Mouse (Mus musculus) heart, embryonic 12.5 days (tissue): ENCODE measurements at regions not wholly inside any gene's neighbourhood (a gene's known extent, or its start where the extent isn't known, plus 50 kb on each side); places are given as distances from the start of the nearest gene placed in this dataset.

Source experiments
- ATAC-seq: fragments of 200-750 bp; cut with Nextera tagmentation; 2 replicates; pipeline ENCODE4 v1.8.0; 2017; ENCODE audit warnings: moderate TSS enrichment, moderate library complexity; ENCODE audit not compliant: insufficient number of reproducible peaks, low FRiP score
- H3K27ac ChIP-seq: fragments of 300-500 bp; sonication (generic); 2 replicates; pipeline ENCODE4 v1.5.1; 2016; ENCODE audit warnings: mild to moderate bottlenecking, moderate library complexity; ENCODE audit not compliant: poor library complexity, severe bottlenecking
- H3K27me3 ChIP-seq: fragments of 300-500 bp; sonication (generic); replicated peaks from 2 replicates; pipeline ENCODE4 v1.6.1; 2016; ENCODE audit warnings: mild to moderate bottlenecking, moderate library complexity
- H3K36me3 ChIP-seq: fragments of 300-500 bp; sonication (generic); 2 replicates; pipeline ENCODE4 v1.6.1; 2016; ENCODE audit warnings: mild to moderate bottlenecking, moderate library complexity
- H3K4me1 ChIP-seq: fragments of 300-500 bp; sonication (generic); replicated peaks from 2 replicates; pipeline ENCODE4 v1.6.1; 2016; ENCODE audit warnings: mild to moderate bottlenecking
- H3K4me2 ChIP-seq: fragments of 300-500 bp; sonication (generic); 2 replicates; pipeline ENCODE4 v1.6.1; 2016; ENCODE audit warnings: mild to moderate bottlenecking, moderate library complexity
- H3K4me3 ChIP-seq: fragments of 300-500 bp; sonication (generic); 2 replicates; pipeline ENCODE4 v1.5.1; 2016; ENCODE audit warnings: mild to moderate bottlenecking
- H3K9ac ChIP-seq: fragments of 300-500 bp; sonication (generic); 2 replicates; pipeline ENCODE4 v1.6.1; 2016; ENCODE audit warnings: mild to moderate bottlenecking, moderate library complexity
- H3K9me3 ChIP-seq: fragments of 300-500 bp; sonication (generic); replicated peaks from 2 replicates; pipeline ENCODE4 v1.6.1; 2016; ENCODE audit warnings: mild to moderate bottlenecking, moderate library complexity
- WGBS: fragments of 180-500 bp; shearing (Covaris S2); methylation state at CpG from one replicate; pipeline ENCODE4 v1.1.7; 2016; 5-methylcytosine and 5-hydroxymethylcytosine counted together

GRCm38 (mm10) chr5:133631812-133632211 lies 467.7 kb upstream of the Castor2 start:
- H3K27me3 ChIP-seq: no peaks in the 10 kb centered on the region
- ATAC-seq: no peak
- no peak overlapping the region for H3K27ac ChIP-seq
- no peaks in the 10 kb centered on the region for H3K4me1 ChIP-seq
- no peak overlapping the region for H3K9ac ChIP-seq
- H3K36me3 ChIP-seq: no peaks in the 10 kb centered on the region
- no peak overlapping the region for H3K4me3 ChIP-seq
- no peak overlapping the region for H3K4me2 ChIP-seq
- H3K9me3 ChIP-seq: no peaks in the 10 kb centered on the region

DNA sequence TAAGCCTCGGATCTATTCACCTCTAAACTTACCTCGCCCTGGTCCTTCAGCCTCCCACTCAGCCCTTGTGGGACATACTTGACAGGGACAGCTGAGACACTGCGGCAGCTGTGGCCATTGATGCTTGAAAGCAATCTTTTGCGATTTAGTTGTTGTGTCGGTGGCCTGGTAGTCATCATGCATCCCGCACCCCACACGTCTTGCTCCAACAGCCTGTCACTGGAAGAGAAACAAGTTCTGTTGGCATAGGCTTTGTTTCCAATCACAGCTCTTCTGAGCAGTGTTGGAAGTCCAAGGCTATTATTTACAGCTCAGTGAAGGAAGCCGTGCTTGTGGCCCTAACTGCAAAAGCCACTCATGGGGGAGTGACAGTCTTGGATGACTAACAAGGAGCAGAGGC lies 480.2 kb upstream of the Castor2 start:
- no peak for ATAC-seq
- no peak overlapping the region for H3K9ac ChIP-seq
- H3K4me1 ChIP-seq: no peaks in the 10 kb centered on the region
- H3K4me3 ChIP-seq: no peak overlapping the region
- H3K9me3 ChIP-seq: 0 out of 2 replicates have a peak, but pooled peaks cover 3% of the 10 kb centered on the region
- no peak overlapping the region for H3K4me2 ChIP-seq
- no peaks in the 10 kb centered on the region for H3K36me3 ChIP-seq
- H3K27ac ChIP-seq: no peak overlapping the region
- WGBS: 70% methylated on average over 8 of the region's 8 CpGs
- no peaks in the 10 kb centered on the region for H3K27me3 ChIP-seq

- Histone ChIP-seq H3K4me2 (no peak overlapping the region), H3K4me1 (no peaks in the 10 kb centered on the region), H3K9me3 (no peaks in the 10 kb centered on the region), H3K36me3 (no peaks in the 10 kb centered on the region), H3K9ac (no peak overlapping the region), H3K27me3 (0 out of 2 replicates have a peak, but pooled peaks cover 6% of the 10 kb centered on the region), H3K4me3 (no peak overlapping the region), H3K27ac (no peak overlapping the region)
- no peak for ATAC-seq
- WGBS: 68% methylated on average over 8 of the region's 8 CpGs
Measured at GRCm38 (mm10) chr5:133601241-133601739, 498.2 kb upstream of the Castor2 start.

DNA sequence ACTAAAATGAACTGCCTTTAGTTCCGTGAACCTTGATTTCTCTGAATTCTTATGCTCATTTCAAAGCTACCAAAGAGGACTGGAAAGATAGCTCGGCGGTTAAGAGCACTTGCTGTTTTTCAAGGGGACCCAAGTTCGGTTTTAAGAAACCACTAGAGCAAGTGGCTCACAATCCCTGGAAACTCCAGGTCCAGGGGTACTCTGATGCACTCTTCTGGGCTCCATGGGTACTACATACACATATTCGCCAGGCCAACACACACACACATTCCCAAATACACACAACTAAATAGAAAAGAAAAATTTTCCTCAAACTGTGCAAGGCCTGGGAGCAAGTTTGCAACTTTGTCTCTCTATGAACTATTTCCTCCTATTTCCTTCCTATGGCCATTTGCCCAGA lies 498.9 kb upstream of the Castor2 start:
- H3K27ac ChIP-seq: no peak overlapping the region
- no peaks in the 10 kb centered on the region for H3K4me1 ChIP-seq
- no peaks in the 10 kb centered on the region for H3K36me3 ChIP-seq
- 59% methylated on average over 5 of the region's 5 CpGs for WGBS
- no peak overlapping the region for H3K4me3 ChIP-seq
- no peak for ATAC-seq
- H3K9me3 ChIP-seq: no peaks in the 10 kb centered on the region
- no peak overlapping the region for H3K9ac ChIP-seq
- H3K27me3 ChIP-seq: 0 out of 2 replicates have a peak, but pooled peaks cover 6% of the 10 kb centered on the region
- H3K4me2 ChIP-seq: no peak overlapping the region

DNA sequence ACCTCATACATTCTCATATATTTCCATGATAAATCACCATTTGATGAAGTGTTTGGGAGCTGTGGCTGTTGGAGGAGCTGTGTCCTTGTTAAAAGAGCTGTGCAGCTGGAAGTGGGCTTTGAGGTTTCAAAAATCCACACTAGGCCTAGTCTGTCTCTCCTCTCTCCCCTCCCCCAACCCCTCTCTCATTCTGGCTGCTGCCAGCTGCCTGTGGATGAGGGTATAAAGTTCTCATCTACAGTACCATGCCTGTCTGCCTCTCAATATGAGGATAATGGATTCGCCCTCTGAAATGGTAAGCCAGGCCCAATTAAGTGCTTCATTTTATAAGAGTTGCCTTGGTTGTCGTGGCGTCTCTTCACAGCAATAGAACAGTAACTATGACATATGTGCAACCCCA lies 501.4 kb upstream of the Castor2 start:
- Histone ChIP-seq H3K4me1 (no peaks in the 10 kb centered on the region), H3K9me3 (no peaks in the 10 kb centered on the region), H3K27me3 (0 out of 2 replicates have a peak, but pooled peaks cover 6% of the 10 kb centered on the region), H3K4me2 (no peak overlapping the region), H3K9ac (no peak overlapping the region), H3K27ac (no peak overlapping the region), H3K4me3 (no peak overlapping the region), H3K36me3 (no peaks in the 10 kb centered on the region)
- WGBS: 87% methylated on average over 3 of the region's 3 CpGs
- ATAC-seq: no peak

- Histone ChIP-seq H3K27ac (no peak overlapping the region), H3K4me1 (no peaks in the 10 kb centered on the region), H3K36me3 (no peaks in the 10 kb centered on the region), H3K9ac (no peak overlapping the region), H3K9me3 (no peaks in the 10 kb centered on the region), H3K4me2 (no peak overlapping the region), H3K4me3 (no peak overlapping the region), H3K27me3 (peaks cover 13% of the 10 kb centered on the region; the same call in 1 of the 2 replicates)
- ATAC-seq: no peak
Measured at GRCm38 (mm10) chr5:133586492-133586891, 513.0 kb upstream of the Castor2 start.

- H3K4me2 ChIP-seq: no peak overlapping the region
- no peaks in the 10 kb centered on the region for H3K36me3 ChIP-seq
- H3K4me3 ChIP-seq: no peak overlapping the region
- ATAC-seq: no peak
- H3K9ac ChIP-seq: no peak overlapping the region
- H3K4me1 ChIP-seq: no peaks in the 10 kb centered on the region
- H3K27ac ChIP-seq: no peak overlapping the region
- H3K27me3 ChIP-seq: peaks cover 13% of the 10 kb centered on the region; the same call in 1 of the 2 replicates
- no peaks in the 10 kb centered on the region for H3K9me3 ChIP-seq
- WGBS: 36% methylated on average over 3 of the region's 3 CpGs
Measured at GRCm38 (mm10) chr5:133585181-133585580, 514.3 kb upstream of the Castor2 start.

DNA sequence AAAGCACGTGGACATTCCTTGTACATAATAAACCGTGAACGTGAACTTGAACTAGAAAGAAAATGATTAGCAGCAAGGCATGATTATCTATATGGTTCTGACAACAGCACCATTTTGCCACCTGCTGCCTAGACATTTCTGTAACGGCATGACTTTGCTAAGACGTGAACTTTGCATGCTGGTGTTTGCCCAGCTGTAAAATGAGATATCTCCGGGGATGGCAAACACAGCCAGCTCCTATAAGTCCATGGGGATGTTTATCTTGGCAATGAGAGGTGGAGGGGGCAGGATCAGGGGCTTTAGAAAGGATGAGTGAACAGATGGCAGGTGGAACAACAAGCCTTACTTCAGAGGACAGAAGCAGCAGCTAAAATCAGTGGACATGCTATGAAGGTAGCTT lies 522.9 kb upstream of the Castor2 start:
- Histone ChIP-seq H3K36me3 (no peaks in the 10 kb centered on the region), H3K4me2 (no peak overlapping the region), H3K27ac (no peak overlapping the region), H3K9ac (no peak overlapping the region), H3K27me3 (no peaks in the 10 kb centered on the region; the same call in 1 of the 2 replicates), H3K9me3 (no peaks in the 10 kb centered on the region), H3K4me1 (no peaks in the 10 kb centered on the region), H3K4me3 (no peak overlapping the region)
- 66% methylated on average over 6 of the region's 6 CpGs for WGBS
- no peak for ATAC-seq

- no peak overlapping the region for H3K4me2 ChIP-seq
- no peak overlapping the region for H3K27ac ChIP-seq
- peaks cover 4% of the 10 kb centered on the region; the same call in 1 of the 2 replicates for H3K27me3 ChIP-seq
- peaks cover 10% of the 10 kb centered on the region; the same call in 1 of the 2 replicates for H3K9me3 ChIP-seq
- H3K4me3 ChIP-seq: no peak overlapping the region
- H3K9ac ChIP-seq: no peak overlapping the region
- H3K4me1 ChIP-seq: no peaks in the 10 kb centered on the region
- no peak for ATAC-seq
- 74% methylated on average over 2 of the region's 2 CpGs for WGBS
- H3K36me3 ChIP-seq: no peaks in the 10 kb centered on the region
Measured at GRCm38 (mm10) chr5:133569096-133569495, 530.4 kb upstream of the Castor2 start.

DNA sequence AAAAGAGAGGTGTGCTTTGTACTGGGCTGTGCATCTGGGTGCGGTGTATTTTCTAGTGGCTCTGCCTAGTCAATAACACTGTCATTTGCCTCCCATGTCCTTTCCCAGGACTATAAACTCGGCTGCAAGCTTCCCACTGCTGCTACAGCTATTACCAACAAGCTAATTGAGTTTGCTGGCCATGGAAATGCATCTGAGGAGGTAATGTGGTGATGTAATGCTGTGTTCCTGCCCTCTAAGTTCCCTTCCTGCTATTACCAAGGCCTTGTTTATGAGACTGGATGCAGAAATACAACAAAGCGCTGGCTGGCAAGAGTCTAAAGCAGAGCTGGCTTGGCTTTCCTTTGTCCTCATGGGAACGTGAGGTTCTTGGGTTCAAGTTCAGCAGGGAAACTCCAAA lies 533.0 kb upstream of the Castor2 start:
- Histone ChIP-seq H3K4me2 (no peak overlapping the region), H3K27me3 (peaks cover 4% of the 10 kb centered on the region; the same call in 1 of the 2 replicates), H3K36me3 (no peaks in the 10 kb centered on the region), H3K9me3 (peaks cover 10% of the 10 kb centered on the region; the same call in 1 of the 2 replicates), H3K4me3 (no peak overlapping the region), H3K4me1 (no peaks in the 10 kb centered on the region), H3K9ac (no peak overlapping the region), H3K27ac (no peak overlapping the region)
- WGBS: 70% methylated on average over 4 of the region's 4 CpGs
- no peak for ATAC-seq

DNA sequence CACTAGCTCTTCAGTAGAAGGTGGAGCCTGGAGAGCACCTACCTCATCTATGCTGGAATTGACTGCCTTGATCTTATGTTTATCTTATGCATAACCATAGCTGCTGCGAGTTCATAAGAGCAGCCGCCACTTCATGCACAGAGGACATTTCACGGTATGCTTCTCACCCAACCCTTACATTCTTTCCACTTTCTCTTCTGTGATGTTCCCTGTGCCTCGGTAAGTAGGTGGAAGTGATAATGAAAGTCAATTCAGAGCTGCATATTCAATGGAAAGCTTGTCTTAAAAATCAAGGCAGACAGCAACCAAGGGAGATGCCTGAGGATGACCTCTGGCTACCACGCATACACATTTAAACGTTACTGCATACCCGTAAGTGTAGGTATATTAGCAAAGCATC lies 548.9 kb upstream of the Castor2 start:
- Histone ChIP-seq H3K4me3 (no peak overlapping the region), H3K36me3 (no peaks in the 10 kb centered on the region), H3K9ac (no peak overlapping the region), H3K4me2 (no peak overlapping the region), H3K27me3 (0 out of 2 replicates have a peak, but pooled peaks cover 5% of the 10 kb centered on the region), H3K4me1 (no peaks in the 10 kb centered on the region), H3K27ac (no peak overlapping the region), H3K9me3 (no peaks in the 10 kb centered on the region)
- 83% methylated on average over 7 of the region's 7 CpGs for WGBS
- no peak for ATAC-seq

DNA sequence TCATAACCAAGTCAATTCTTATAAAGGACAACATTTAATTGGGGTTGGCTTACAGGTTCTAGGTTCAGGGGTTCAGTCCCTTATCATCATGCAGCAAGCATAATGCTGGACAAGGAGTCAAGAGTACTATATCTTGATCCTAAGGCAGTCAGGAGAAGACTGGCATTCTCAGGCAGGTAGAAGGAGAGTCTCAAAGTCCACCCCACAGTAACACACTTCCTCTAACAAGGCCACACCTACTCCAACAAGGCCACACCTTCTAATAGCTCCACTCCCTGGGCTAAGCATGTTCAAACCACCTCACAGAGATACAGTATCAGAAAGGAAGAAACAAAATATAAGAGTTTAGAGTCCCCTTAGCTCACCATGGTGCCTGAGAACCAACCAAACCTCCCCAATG lies 557.3 kb upstream of the Castor2 start:
- ATAC-seq: no peak
- H3K27ac ChIP-seq: no peak overlapping the region
- no peaks in the 10 kb centered on the region for H3K36me3 ChIP-seq

More for the DNA sequence above, 557.3 kb upstream of the Castor2 start:
- no peak overlapping the region for H3K4me2 ChIP-seq
- no peak overlapping the region for H3K4me3 ChIP-seq
- no peaks in the 10 kb centered on the region for H3K27me3 ChIP-seq
- no peaks in the 10 kb centered on the region for H3K4me1 ChIP-seq
- H3K9ac ChIP-seq: no peak overlapping the region
- peaks cover 8% of the 10 kb centered on the region; the same call in 1 of the 2 replicates for H3K9me3 ChIP-seq
